Mouse (Mus musculus): ENCODE measurements around the gene Apoa1.

The Apoa1 gene

GRCm38 (mm10) chr9:46268343-46268873 is 40.0 kb downstream of the Apoa1 start, which contains the start of gene Apoa5:
Gene Apoa5 (plus strand): TSS chr9:46268633.
- no peak for DNase-seq

GRCm38 (mm10) chr9:46269125-46269524 is 40.7 kb downstream of the Apoa1 start:
- no peak for DNase-seq

- DNase-seq, result no peak
Measured at GRCm38 (mm10) chr9:46270782-46271181, 42.4 kb downstream of the Apoa1 start.

- DNase-seq, result no peak
Measured at GRCm38 (mm10) chr9:46272070-46272469, 43.7 kb downstream of the Apoa1 start.

GRCm38 (mm10) chr9:46272677-46273454 is 44.5 kb downstream of the Apoa1 start, which contains the start of gene Zpr1:
Gene Zpr1 (plus strand): TSS chr9:46273064.
- peak; percentile 86 for DNase-seq

- no peak for DNase-seq
Measured at GRCm38 (mm10) chr9:46274494-46274893, 46.1 kb downstream of the Apoa1 start.
